24 mouse cellular contexts compared by ENCODE assay signal in the genomic region with DNA sequence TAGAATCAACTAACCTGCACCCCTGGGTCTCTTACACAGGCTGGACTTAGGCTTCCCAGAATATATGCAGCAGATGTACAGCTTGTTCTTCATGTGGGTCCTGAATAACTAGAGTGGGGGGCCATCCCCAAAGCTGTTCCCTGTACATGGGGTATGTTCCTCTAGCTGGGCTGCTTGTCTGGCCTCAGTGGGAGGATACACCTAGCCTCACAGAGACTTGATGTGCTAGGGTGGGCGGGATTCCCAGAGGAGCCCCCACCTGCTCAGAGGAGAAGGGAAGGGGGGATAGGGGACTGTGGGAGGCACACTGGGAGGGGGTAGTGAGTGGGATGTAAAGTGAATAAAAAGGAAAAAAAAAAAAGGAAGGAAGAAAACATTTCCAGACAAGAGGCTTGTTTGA.
"Had no signal": no experiment of that assay in that cellular context is flagged by ENCODE, and none has a peak within 500 bp of the region (broad histone marks: within the 10 kb centered on the region; RNA-seq: fewer than 3 reads in every experiment).

No protein-coding gene starts in this region.

- H3K9ac ChIP-seq: heart, embryonic 12.5 days; hindbrain, embryonic 13.5 days; hindbrain, embryonic 15.5 days; kidney, embryonic 15.5 days; limb, embryonic 13.5 days; limb, embryonic 15.5 days; liver, embryonic 12.5 days; liver, embryonic 14.5 days had no signal

- H3K36me3 ChIP-seq: limb, embryonic 13.5 days; limb, embryonic 15.5 days had no signal

- H3K27ac ChIP-seq: heart, embryonic 10.5 days; hindbrain, embryonic 13.5 days; hindbrain, embryonic 15.5 days; hindbrain, postnatal 0 days; kidney, embryonic 15.5 days; kidney, postnatal 0 days; limb, embryonic 13.5 days; limb, embryonic 15.5 days; liver, embryonic 12.5 days; liver, embryonic 14.5 days had no signal

- H3K4me3 ChIP-seq: heart, embryonic 10.5 days; heart, embryonic 12.5 days; hindbrain, embryonic 13.5 days; hindbrain, embryonic 15.5 days; kidney, embryonic 15.5 days; limb, embryonic 13.5 days; limb, embryonic 15.5 days; liver, embryonic 12.5 days had no signal

- H3K27me3 ChIP-seq: heart, embryonic 12.5 days; hindbrain, embryonic 15.5 days; kidney, embryonic 15.5 days; liver, embryonic 12.5 days had no signal

- DNase-seq: gastrocnemius, postnatal 14 days; gastrocnemius, postnatal 36 days; heart, adult 18-20 months; heart, postnatal 10 days; kidney, adult 11 months; kidney, adult 2 months; kidney, adult 9 months; kidney, postnatal 14 days; kidney, postnatal 36 days; layer of hippocampus, adult 9-11 months; layer of hippocampus, postnatal 36 days; left cerebral cortex, postnatal 4 days had no signal

- H3K4me2 ChIP-seq: heart, embryonic 12.5 days; hindbrain, embryonic 13.5 days; hindbrain, embryonic 15.5 days; kidney, embryonic 15.5 days; limb, embryonic 13.5 days; limb, embryonic 15.5 days; liver, embryonic 12.5 days had no signal

- ATAC-seq: hindbrain, postnatal 0 days; intestine, embryonic 16.5 days; liver, embryonic 12.5 days had no signal

- H3K4me1 ChIP-seq: liver, embryonic 12.5 days had no signal

- H3K9me3 ChIP-seq: heart, embryonic 10.5 days; heart, embryonic 12.5 days; hindbrain, embryonic 13.5 days; hindbrain, embryonic 15.5 days; kidney, embryonic 15.5 days; limb, embryonic 13.5 days; limb, embryonic 15.5 days; liver, embryonic 12.5 days had no signal
